Mouse (Mus musculus): ENCODE data around the gene Wdr4. TPM values are rescaled to one million over a fixed set of nuclear protein-coding genes. Genes with fewer than 3 reads are reported as not detected.
"Not testable (repeated sequence)": the region's sequence is repeated elsewhere in the genome, so short reads cannot be mapped to it uniquely, and the experiment has no call there.

The Wdr4 gene
- total RNA-seq (2021) = 1 to 10 TPM; 7.0 to 8.1 TPM

DNA sequence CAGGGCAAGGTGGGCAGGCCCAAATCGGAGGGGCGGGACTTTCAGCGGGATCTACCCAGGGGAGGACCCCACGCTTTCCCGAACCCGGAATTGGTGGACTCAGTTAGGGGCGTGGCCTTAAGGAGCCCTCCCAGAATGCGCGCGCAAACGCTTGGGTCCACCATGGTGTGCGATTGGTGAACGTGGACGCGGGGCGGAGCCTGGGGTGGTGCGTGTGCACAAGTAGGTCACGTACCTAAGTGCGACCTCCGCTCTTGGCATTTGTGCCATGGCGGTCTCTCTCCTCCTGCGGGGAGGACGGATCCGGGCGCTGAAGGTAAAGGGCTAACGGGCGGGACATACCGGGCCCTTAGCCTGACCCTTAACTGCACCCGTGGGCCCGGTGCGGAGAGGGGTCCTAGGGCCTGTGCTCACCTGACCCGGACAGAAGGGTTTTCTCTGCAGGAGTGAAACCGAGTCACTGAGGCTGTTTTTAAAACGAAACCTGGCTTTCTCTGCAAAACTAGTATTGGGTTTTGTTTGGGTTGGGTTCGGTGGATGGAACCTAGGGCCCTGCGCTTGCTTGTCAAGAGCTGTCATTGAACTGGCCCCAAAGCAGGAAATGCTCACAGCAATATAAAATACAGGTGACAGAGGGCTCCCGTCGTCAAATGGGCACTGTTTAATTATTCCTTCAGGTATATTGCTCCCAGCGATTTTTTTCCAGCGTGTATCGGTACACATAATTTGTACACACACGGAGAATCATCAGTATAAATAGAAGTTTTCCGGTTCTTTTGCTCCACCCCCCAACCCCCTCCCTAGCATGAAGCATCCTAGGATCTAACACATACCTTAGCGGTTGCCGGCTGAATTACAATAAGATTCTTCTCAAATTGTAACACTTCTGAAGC, at the start of gene Wdr4, which contains the start of gene Ndufv3:
Gene Wdr4, minus strand, starts transcription at position 35 of the 893 bp plus-strand sequence.
Gene Ndufv3, plus strand, starts transcription at position 170 of the 893 bp plus-strand sequence.
- peak; percentile 98 to 99 for DNase-seq
- intact Hi-C loops (cut with DNase I) = loop anchor here (2.0 kb wide), 1 partner anchor 43 kb away; no protein-coding TSS in a partner anchor

DNA sequence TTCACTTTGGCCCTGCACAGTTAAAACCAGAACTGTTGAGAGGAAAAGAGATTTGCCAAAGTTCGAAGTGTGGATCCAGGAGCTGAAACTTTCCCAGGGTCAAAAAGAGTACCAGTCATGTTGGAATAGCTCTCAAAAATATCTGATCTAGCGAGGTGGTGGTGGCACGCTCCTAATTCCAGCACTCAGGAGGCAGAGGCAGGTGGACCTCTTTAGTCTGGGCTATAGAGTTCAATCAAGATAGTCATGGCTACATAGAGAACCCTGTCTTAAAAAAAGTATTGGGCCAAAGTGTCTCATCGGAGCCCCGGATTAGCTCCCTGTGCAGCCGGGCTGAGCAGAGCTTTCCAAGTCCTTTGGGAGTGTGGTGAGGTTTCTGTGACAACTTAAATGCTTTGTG, 46.5 kb upstream of the Wdr4 start:
- DNase-seq = no peak
- intact Hi-C loops (cut with DNase I) = loop anchor here (2.0 kb wide), 1 partner anchor 93 kb away; the partner anchor contains the start of gene U2af1

GRCm38 (mm10) chr17:31565141-31566056, 45.6 kb upstream of the Wdr4 start:
- intact Hi-C loops (cut with DNase I) = loop anchor here (2.0 kb wide), 2 partner anchors 53 to 93 kb away; partner anchors contain the start of gene U2af1
- peak; percentile 69 to 77 for DNase-seq

- intact Hi-C loops (cut with DNase I) = loop anchor here (2.0 kb wide), 1 partner anchor 52 kb away; no protein-coding TSS in a partner anchor
These were observed 45.0 kb upstream of the Wdr4 start for GRCm38 (mm10) chr17:31564858-31565140.

GRCm38 (mm10) chr17:31564015-31564857, 44.5 kb upstream of the Wdr4 start, which contains the start of gene Pknox1:
Gene Pknox1 (plus strand): TSS chr17:31564734.
- intact Hi-C loops (cut with DNase I) = loop anchor here (2.0 kb wide), 1 partner anchor 51 kb away; no protein-coding TSS in a partner anchor
- DNase-seq = peak; percentile 96 to 98

More at GRCm38 (mm10) chr17:31564858-31565140, 45.0 kb upstream of the Wdr4 start:
- no peak for DNase-seq

GRCm38 (mm10) chr17:31563632-31564014, 43.8 kb upstream of the Wdr4 start:
- peak; percentile 52 to 65 for DNase-seq

DNA sequence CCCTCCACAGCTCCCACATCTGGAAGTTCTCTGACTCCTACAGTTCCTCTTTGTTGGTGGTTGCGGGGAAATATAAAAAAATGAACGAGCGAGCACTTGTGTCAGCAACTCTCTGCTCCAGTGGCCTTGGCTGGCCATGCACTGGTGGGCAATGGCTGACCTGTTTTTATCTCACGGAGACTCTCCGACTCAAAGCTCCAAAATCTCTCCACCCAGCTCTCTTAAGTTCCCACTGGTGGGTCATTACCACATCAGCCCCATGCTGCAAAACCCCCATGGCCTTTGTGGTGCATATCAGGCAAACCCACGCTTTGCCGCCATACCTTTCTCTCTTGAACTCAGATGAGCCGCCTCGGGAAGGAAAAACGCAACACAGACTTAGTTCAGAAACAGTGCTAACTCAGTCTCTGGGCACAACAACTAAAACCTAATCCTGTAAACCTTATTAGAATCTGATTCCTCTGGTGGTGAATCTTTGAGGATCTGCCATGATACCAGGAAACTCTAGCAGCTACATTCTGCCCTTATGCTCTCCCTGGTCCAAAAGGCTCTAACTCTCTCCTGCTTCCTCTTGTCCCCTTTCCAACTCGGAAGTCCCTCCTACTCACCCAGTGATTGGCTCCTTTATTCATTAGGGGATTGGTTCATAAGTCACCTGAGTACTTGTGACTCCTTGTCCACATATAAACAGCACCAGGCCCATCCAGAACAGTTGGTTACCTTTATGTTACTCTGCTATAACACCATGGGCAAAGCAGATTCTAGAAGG, 39.4 kb upstream of the Wdr4 start:
- no peak for DNase-seq
- intact Hi-C loops (cut with DNase I) = no loop called here

More at GRCm38 (mm10) chr17:31563632-31564014, 43.8 kb upstream of the Wdr4 start:
- intact Hi-C loops (cut with DNase I) = loop anchor here (2.0 kb wide), 2 partner anchors 43 to 51 kb away; partner anchors contain the start of gene Ndufv3

DNA sequence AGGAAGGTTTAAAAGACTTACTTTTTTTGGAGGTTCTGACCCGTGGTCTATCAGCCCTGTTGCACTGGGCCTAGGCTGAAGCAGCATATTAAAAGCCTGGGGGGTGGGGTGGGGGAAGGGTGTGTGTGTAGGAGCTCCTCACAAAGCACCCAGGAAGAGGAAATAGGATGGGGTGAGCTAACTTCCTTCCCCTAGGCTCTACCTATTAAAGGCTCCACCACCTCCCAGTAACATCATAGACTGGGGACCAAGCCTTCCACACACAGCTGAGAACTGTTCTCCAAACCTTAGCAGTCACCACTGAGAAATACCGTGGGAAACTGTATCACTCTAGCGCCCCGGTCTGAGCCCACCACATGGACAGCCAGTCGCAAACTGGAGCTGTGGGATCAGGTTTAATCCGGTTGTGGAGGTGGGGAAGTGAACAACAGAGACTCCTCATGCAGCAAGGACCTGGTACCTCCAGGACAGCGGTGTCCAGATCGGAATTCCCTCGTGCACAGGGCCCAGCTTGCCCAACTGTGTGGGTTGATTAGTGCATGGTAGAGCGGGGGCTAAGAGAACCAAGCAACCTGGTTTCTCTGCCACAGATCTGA, 38.3 kb upstream of the Wdr4 start:
- intact Hi-C loops (cut with DNase I) = loop anchor here (2.0 kb wide), 1 partner anchor 21 kb away; no protein-coding TSS in a partner anchor
- no peak for DNase-seq

DNA sequence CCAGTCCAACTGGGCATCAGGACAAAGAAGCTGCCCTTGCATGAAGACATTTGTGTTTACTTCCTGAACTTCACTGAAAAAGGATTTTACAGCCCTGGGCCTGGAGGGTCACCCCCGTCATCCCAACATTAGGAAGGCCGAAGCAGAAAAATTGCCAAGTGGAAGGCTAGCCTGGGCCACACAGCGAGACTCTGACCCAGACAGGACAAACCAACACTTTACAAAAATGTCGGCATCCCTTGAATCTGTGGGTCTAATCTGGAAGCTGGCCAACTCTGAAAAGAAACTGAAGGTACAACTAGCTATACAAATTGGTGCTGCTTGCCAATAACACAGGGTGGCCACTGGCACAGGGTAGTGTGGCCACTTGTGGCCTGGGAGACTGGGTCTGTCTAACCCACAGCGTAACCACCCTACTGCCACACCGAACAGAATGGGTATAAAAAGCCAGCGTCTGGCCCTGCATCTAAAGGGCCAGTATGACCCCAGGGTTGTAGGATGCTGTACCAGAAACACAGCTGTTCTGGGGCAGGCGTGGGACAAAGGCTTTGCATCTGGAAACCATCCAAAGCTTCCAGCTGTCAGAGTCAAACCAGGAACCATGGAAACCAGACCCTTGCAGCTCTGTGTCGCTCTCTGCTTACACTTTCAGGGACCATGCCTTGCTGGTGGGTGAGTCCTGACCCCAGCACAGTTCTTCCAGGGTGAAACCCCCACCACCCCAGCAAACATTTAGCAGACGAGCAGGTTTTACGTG, 37.5 kb upstream of the Wdr4 start:
- intact Hi-C loops (cut with DNase I) = loop anchor here (2.0 kb wide), 1 partner anchor 21 kb away; no protein-coding TSS in a partner anchor
- DNase-seq = peak; percentile 19 to 57

- no peak for DNase-seq
- intact Hi-C loops (cut with DNase I) = loop anchor here (2.0 kb wide), 1 partner anchor 19 kb away; no protein-coding TSS in a partner anchor
These were observed 36.5 kb upstream of the Wdr4 start for GRCm38 (mm10) chr17:31556253-31556652.

- intact Hi-C loops (cut with DNase I); DNase-seq: not testable (repeated sequence)
These were observed 32.8 kb upstream of the Wdr4 start for GRCm38 (mm10) chr17:31552601-31553000.

- intact Hi-C loops (cut with DNase I) = no loop called here
- DNase-seq = no peak
These were observed 29.6 kb upstream of the Wdr4 start for GRCm38 (mm10) chr17:31549389-31549788.

DNA sequence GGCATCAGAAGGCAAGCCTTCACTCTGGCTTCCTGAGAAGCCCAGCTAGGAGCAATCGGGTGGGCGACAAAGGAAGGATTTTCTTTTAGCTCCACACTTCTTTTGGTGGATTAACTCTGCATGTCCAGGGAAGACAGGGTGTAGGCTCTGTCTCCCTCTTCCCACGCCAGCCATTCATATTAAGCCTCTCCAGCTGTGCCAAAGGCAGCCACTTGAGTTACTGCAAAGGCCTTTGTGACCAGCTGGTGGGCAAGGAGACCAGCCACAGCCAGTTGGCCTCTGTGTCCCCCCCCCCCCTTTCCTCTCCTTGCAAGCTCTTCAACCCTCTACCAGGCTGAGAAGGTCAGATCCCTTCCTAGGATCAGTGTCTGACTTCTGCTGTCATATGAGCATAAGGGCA, 28.2 kb upstream of the Wdr4 start:
- intact Hi-C loops (cut with DNase I) = no loop called here
- no peak for DNase-seq

DNA sequence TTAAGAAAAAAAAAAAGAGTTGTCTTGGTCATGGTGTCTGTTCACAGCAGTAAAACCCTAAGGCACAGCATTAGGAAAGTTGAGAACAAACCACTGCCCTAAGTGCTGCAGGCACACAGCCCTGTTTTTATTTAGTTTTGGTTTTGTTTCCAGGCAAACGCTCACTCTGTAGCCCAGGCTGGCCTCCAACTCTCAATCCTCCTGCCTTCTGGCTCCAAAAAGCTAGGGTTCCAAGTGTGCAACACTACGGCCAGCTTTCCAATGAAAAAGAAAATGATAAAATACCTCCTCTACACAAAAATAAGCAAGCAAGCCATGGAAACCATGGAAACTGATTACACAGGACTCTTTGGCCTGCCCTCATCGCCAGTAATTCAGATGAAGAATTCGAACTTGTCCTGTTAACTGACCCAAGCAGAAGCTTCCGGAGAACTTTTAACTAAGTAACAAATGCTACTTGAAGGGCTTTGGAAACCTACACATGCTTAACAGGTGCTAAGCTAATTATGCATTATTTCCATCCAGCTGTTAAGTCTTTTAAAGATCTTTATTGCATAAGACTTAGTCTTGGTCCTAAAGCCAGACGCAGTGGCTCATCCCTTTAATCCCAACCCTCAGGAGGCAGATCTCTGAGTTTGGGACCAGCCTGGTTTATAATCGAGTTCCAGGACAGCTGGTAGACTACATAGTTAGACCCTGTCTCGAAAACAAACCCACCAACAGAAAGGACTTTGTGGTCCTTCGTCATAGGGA, 26.8 kb upstream of the Wdr4 start:
- intact Hi-C loops (cut with DNase I) = no loop called here
- no peak for DNase-seq

DNA sequence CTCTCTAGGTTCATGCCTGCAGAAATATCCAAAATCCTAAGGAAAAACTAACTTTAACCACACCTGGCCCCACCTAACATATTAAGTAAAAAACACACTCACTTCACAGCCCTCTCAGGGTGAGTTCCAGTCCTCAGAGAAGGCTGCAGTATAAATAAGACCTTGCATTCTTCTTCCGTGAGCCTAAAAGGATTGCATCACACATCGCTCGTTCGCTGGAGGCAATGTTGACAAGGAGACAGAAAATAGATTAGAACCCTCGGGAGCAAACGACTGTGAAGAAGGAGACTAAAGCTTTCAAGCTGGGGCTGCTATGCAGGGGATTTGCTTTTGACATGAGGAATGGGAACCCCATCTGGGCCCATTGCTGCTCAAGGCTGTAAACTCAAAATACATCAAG, 23.8 kb upstream of the Wdr4 start:
- DNase-seq = no peak
- intact Hi-C loops (cut with DNase I) = no loop called here

DNA sequence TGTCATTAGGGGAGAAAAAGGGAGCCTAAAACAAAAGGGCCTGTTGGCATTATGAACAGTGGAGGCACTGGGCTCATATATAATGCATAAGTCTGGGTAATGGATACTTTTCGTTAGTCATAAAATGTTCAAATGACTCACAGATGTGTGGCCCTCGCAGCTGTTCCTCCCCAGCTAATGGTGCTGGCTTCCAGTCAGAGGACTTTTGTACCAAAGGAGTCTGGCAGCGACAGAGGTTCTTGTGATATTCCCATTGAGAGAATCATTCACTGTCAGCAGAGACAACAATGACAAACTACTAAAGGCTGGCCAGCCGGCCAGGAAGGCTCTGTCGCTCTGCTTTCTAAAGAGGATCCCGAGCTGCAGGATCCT, 21.7 kb upstream of the Wdr4 start:
- DNase-seq = no peak
- intact Hi-C loops (cut with DNase I) = no loop called here

- no peak for DNase-seq
- intact Hi-C loops (cut with DNase I) = no loop called here
These were observed 21.2 kb upstream of the Wdr4 start for GRCm38 (mm10) chr17:31540809-31541459.
